Mouse (Mus musculus): ENCODE results near the gene Slc39a10.
"Not testable (repeated sequence)": the region's sequence is repeated elsewhere in the genome, so short reads cannot be mapped to it uniquely, and the experiment has no call there.

The Slc39a10 gene

DNA sequence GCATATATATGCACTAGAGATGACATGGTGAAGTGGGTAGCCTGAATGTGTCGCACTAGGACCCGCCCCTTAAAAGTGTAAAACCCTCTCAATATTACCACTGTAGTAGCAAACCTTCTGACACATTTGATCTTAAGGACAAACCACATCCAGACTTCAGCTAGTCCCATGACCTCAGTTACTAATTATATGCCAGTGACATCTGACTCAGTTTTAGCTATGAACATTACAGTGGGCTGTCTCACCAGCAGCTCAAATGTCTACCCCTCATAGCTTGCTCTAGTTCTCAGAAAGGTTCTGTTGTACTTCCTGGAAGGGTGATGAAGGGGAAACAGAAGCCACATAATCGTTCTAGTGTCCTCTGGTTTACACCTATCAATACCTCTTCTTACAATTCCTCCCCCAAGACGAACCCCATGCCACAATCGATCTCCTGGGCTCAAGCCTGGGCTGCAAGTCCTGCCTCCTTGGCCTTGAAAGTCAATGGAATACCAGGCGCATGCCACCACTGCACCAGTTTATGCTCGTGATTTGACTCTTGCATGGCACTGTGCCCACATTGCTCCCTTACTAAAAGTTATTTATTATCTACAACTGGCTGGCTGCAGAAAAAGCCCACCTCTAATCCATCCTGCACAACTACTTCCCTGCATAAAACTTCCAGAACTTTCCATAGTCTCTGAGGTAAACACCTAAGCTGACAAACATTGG, 28.3 kb downstream of the Slc39a10 start:
- no peak for DNase-seq (ENCODE audit: low spot score in 2 of 2)

DNA sequence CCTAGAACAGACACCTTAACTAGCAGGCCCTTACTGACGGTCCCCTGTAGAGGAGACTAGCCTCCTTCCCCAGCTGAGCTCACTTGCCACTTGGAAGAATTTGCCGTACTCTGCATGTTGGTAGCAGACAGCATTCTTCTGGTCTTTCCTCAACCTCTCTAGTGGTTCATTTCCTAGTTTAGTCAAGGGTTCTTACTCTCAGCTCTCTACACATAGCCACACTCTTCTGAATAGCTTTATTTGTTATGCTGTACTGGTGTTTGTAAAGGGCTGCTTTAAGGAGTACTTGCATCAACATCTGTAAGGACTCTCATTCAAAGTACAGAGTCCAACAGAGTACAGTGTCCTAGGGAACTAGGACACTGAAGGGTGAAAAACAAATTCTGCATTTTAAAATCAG, 29.2 kb downstream of the Slc39a10 start:
- DNase-seq (ENCODE audit: low spot score in 2 of 2): no peak

DNA sequence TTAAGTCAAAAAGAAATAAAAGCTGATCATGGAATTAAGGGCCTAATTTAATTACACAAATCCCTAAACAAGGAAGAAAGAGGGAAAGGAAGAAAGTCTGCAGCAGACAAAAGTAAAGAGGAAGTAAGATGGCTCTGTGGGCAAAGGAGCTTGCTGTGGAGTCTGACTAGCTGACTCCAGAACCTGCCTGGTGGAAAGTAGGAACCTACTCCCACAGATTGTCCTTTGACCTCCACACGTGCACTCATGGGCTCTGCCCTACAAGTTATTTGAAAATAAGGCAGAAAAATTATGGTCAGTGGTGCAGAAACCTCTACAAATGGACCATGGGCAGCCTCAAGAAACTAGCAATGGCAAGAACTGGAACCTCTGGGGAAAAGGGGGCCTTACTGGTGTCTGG, 32.6 kb downstream of the Slc39a10 start:
- no peak for DNase-seq (ENCODE audit: low spot score in 2 of 2)

DNA sequence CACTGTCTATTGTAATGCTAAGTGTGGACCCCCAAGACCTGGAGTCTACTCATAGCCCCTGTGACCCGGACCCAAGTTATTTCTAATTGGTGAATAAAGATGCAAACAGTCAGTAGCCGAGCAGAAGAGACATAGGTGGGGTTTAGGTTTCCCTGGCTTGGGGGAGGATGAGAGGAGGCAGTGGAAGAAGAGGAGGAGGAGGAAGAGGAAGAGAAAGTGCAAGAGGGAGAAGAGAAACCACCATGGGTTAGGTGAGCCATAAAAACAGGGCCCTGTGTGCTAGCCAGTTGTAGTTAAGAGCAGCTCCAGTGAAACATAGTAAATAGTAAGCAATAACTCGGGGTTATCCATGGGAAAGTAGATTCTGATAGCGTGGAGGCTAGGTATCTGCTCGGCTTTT, 34.1 kb downstream of the Slc39a10 start:
- no peak for DNase-seq (ENCODE audit: low spot score in 2 of 2)

DNA sequence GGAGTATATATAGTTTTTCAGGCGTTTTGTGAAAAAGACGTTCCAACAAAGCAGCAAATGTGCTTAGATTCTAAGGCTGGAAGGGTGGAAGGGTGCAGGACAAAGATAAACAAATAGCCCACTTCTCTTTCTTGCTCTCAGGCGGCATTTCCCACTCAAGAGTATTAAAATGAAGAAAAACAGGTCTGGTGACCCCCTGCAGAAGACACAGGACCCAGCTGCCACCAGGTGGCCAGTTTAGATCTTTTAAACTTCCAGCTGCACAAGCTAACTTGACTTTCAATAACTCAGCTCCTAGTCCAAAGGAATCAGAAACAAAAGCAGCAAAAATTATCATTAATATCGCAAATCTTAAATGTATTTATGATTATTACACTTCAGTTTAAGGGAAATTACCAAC, 36.2 kb downstream of the Slc39a10 start:
- no peak for DNase-seq (ENCODE audit: low spot score in 2 of 2)

DNA sequence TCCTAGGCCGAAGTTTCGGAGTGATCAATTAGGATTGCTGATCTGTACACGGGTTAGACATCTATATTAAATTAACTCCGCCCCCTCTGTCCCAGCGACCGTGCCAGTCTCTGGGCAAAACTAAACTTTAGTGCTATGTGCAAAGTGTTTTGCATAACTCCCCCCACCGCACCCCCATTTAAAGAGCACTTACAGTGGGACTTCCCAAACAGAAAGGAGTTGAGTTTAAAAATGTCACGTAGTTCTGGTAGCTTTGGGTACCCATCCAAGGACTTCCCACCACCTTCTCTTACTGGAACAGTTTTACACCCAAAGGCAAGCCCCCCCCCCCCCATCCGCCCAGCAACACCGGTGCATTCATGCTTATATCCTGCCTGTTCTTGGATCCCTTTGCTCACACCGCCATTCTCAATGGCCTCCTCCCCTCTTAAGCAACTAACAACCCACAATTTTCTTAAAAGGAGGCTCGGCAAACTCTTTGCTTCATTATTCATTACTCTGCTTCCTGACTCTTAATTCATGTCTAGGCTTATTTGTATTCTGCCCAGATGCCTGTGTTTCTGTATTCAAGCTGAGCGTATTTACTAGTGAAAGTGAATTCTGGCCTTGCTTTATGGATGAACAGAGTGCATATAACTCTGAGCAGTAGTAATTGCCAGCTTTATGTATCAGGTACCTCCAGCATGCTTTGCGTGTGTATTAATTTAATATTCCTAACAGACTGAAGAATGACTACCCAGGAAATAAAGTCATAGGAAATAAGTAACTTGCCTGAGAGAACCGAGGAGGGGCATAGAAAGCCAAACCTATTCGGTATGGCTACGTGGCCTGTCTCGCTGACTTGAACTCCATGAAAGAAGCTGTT, 38.4 kb downstream of the Slc39a10 start:
- no peak for DNase-seq (ENCODE audit: low spot score in 2 of 2)

DNA sequence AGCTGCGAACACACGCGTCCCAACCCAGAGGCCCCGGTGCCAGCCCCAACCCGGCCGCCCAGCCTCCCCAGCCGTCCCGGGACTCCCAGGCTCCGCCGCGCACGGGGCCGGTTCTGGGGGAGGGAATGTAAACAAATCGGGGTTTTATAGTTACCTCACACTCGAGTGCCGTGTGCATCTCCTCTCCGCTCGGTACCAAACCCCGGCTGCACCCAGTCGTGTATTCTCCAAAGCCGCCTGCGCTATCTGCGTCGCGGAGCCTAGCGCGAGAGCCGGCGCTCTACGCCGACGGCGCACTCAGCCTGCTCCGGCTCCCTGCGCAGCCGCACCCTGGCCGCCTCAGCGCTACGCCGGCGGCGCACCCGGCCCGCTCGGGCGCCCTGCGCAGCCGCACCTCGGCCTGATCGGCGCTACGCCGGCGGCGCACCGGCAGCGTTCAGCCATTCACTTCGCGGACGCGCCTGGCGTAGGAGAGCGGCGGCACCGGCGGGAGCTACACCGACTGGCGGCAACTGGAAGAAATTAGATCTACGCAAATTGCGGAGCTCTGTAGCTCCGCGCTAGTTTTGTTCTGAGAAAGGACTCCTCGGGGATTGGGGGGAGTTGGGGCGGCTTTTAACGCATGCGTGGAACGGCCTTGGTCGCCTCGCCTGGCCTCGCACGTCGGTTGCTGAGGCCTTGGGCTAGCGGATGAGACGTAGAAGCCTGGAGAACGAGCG, 39.2 kb downstream of the Slc39a10 start:
- peak; percentile 98 to 100 for DNase-seq (ENCODE audit: low spot score in 2 of 2)

DNA sequence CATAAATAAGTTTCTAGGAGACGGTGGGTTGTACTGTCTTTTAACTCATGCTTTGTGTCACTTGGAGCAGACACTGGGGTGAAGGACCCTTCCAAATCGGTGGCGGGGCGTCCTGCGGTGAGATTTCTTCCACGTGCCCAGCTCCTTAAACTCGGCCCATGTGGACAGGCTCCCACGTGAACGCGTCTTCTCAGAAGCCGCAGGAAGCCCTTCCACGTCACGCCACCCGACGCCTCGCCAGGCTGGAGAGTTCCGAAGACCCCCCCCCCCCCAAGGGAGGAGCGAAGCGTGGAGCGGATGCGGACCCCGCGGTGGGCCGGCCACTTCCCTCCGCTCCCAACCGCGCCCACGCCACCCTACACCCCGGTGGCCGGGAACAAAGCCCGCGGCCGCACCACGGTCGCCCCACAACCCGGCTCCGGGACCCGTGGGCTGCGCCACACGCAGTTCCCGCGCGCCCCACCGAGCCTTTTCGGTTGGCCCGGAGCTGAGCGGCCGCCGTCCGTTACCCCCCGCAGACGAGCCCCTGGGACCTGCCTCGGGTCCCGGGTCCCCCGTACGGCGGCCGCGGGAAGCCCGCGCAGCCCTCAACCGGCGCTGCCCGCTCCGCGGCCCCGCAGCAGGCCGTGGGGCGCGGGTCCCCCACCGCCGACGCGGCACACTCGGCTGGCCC, 39.9 kb downstream of the Slc39a10 start:
- DNase-seq (ENCODE audit: low spot score in 2 of 2): peak; percentile 44 to 52

DNA sequence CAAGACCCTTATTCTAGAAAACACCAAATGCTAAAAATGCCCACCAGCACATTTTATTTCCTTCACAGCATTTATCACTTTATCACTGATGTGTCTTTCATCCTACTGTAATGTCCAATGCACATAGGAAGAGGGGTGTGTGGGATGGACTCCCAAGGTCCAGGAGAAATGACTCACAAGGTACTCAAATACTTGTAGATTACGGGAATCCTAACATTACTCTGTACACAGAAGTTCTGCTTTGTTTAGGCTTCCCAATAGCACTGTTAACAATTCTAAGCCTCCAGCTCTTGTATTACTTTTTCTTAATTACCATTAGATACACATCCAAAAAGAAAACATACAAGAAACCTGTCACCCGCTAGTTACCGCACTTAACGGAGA, 40.4 kb downstream of the Slc39a10 start:
- DNase-seq (ENCODE audit: low spot score in 2 of 2): no peak

DNA sequence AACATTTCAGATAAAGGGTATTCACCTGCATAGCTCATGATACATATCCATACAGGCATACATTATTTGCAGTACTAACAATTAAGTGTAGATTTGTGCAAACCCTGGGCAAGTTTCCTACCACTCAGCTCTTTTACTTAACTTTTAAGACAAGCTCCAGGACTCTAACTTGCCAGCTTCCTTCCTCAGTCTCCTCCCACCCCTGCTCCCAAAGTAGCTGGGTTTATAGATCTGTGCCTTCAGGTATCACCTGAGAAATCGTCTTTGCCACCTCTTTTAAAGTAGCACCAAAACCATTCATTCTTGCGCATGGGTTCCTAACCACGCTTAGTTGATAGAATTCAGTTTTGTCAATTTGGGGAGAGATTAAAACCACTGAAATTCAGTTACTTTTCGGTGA, 41.1 kb downstream of the Slc39a10 start:
- DNase-seq (ENCODE audit: low spot score in 2 of 2): no peak

DNA sequence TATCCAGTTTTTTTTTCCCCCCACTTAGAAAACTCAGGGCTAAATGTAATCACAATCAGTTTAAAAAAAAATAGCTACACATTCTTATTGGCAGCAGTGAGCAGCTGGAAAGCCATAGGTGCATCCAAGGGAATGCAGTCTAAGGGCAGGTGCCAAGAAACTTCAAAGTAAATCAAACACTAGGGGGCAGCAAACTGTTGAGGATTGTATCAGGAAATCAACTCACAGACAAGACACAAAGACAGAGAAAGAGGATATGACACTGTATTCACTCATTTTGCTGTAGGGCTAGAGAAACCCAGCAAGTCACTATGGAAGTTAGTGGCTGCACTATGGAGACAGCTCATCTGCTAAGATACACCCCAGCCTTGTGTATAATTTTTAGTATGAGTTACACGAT, 42.9 kb downstream of the Slc39a10 start:
- peak in 1 of 2 experiments; percentile 42 for DNase-seq (ENCODE audit: low spot score in 2 of 2)

DNA sequence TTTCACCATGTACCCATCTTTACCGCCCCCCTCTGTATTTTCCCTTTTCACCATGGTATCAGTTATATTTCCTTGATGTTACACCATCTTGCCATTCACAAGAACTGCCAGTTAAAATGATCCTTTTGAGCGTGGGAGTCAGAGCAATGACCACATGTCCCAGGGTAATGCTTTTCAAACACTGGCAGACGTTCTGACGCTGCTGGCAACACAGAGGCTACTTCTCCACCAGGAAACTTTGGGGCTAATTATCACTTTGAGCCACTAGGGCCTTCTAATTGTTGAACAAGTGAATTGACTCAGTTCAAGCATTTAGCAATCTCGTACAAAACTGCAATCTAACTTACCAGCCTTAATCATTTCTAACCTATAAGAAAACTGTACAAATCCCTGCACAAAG, 47.4 kb downstream of the Slc39a10 start:
- DNase-seq (ENCODE audit: low spot score in 2 of 2): no peak

DNA sequence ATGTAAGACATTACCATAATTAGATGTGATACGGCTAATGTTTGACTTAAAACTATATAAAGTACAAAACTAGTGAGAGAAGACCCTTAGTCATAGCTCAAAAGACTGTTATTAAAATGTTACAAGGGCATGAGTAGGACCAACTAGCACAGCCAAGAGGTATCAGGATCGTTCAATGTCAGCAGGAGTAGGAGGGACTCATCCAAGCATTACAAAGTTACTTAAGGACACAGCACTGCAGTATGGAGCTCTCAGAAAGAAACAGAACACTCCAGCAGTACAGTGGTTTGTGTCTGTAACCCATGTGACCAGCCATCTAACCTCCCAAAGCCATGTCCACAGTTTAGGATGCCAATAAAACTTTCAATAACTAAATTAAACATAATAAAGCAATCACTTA, 48.4 kb downstream of the Slc39a10 start:
- DNase-seq (ENCODE audit: low spot score in 2 of 2): no peak

DNA sequence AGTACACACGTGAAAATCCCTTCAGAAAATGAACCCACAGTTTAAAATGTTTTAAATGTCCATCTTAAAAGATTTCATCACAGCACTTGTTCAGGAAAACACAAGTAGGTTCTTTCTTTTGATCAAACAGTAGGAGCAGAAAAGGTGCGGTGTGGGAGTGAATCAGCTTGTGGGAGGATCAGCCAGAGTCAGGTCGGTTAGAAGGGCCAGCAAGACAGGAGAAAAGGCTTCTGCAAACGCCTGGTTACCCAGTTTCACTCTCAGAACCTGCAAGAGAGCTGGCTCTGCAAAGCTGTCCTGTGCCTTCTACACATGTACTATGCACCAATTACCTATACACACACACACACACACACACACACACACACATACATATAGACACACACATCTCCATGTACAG, 49.2 kb downstream of the Slc39a10 start:
- DNase-seq (ENCODE audit: low spot score in 2 of 2): no peak

DNA sequence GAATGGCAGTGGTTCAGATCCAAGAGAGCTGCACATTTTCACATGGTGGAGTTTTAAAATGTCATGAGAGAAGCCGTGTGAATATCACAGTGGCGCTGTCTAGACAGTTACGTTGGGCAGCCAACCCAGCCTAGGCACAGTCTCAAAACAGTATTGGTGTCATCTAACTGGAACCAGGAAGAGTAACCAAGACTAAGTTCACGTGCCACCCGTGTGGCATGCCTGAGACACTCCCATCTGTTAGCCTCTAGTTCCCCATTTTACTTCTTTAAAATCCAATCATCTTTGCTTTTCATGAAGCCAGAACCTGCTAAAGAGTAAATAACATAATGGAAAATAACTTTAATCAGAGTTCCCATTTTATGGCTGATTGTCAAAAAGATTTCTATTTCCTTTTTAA, 60.7 kb downstream of the Slc39a10 start:
- no peak for DNase-seq (ENCODE audit: low spot score in 2 of 2)

DNA sequence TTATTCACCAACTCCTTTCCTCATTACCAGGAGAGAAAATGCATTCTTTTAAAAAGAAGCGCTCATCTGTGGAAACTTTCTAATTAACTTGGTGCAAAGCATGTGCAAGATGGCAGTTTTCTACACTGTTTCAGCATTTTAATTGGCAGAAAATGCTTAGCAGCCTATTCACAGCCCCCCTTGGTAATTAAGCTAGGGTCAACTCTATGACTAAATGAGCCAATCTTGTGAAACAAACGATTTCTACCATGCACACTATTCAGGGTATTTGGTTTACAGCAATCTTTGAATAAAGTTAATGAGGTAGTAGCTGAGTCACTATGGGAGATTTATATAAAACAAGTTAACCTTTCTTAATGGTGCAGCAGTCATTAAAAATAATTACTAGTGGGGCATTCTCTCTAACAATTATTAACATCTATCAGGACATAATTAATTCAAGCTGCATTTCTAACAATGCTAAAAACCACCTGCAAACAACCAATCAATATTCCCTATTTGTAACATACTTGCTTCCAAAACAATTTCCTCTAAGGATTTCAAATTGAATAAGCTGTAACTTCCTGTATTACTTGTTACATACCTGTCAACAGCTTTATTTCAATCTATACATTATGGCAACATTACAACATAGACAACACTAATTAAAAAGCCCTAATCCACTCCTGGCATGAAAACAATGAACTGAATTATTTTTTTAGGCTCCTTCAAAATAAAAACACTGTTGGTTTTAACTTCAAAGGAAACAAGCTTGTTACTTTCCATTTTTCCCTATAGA, 62.4 kb downstream of the Slc39a10 start:
- no peak for DNase-seq (ENCODE audit: low spot score in 2 of 2)

DNA sequence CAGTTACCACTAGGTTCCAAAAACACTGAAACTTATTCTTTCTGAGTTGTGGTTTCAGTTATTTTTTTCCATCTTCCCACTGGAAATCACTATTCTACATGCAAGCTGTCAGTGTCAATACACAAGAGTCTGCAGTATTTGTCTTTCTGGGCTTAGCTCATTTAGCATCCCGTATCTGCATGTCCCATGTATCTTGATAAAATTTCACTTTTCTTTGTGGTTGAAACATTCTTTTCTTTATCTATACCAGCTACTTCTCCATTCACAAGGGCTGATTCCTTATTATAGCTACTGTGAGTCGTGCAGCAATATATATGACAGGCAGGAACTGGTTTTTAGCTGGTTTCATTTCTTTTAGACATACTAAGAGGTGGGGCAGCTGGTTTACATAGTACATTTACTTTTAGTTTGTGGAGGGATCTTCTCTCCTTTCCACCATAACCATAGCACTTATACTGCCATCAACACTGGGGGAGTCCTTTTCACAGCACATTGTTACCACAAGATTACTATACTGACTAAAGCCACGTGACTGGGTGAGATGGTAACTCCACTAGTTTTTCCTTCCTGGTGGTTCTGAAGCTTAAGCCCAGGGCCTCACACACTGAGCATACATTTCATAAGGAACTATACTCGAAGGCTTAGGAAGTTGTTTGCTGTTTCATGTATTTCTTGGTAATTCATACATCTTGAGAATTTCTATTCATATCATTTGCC, 70.2 kb downstream of the Slc39a10 start:
- DNase-seq (ENCODE audit: low spot score in 2 of 2): no peak

DNA sequence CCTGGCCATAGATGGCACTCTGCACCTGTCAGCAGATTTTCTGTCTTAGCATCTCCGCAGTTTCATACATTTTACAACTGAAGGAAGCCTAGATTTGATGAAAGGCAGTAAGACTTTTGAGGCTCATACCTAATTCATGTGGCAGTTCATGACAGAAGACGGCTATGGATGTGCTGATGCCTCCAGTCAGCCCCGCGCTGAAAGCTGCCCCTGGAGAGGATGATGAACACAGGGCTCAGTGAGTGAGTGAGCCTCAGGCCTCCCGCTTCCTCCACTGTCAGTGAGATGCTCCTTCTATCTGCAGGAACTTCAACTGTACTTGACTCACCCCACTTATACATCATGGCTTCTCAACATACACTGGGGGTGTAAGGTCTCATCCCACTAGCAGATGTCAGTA, 74.7 kb downstream of the Slc39a10 start:
- no peak for DNase-seq (ENCODE audit: low spot score in 2 of 2)

DNA sequence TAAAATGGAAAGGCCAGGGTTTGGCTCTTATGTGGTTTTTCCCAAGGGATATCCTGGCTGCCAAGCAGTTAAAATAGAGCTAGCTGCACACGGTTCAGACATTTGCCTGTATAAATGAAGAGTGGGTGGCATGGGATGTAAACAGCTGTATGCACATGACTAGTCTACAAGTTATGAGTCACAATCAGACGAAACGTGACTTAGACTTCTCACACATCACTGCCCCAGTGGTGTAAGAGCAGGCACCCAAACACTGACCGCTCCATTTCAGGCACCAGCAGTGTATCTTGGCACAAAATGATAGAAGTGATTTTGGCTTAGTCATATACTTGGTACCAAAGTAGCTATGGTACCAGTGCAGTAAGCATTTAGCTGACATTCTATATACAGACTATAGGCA, 84.0 kb downstream of the Slc39a10 start:
- not testable (repeated sequence) for DNase-seq (ENCODE audit: low spot score in 2 of 2)

DNA sequence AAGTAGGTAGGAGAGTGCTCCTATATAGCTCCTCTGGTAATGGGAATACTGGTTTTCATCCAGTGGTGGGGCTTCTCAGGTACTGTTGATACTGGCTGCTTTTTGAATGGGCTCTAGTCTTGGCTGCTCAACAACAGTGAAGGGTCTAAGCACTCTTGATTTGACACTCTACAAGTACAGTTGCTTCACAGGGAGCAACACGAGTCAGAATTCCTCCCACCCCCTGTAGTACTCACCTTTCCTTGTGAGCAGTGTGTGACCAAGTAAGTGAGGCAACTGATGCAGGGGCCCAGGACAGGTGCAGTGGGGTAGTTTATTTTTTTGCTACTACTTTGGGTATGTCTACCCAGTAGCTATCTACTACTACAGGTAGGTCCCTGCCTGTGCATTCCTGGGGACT, 87.6 kb downstream of the Slc39a10 start:
- DNase-seq (ENCODE audit: low spot score in 2 of 2): no peak

DNA sequence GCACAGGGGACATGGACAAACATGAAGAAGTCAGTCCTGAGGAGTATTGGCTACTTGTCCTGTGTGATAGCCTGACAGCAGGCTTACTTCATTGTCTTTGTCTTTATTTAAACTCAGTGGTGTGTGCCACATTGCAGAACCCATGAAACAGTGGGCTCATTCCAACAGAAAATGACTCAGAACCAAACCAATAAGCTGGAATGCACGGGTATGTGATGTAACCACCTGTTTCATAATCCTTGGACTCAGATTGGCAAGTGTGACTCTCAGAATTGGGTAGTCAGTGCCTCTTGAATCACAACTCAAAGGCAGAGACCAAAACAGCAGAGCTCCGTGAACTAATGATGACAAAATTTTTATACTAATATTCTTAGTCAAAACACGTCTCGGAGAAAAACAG, 110.4 kb downstream of the Slc39a10 start:
- not testable (repeated sequence) for DNase-seq (ENCODE audit: low spot score in 2 of 2)
